ENCODE assay signal across 8 mouse cellular contexts in the genomic region with DNA sequence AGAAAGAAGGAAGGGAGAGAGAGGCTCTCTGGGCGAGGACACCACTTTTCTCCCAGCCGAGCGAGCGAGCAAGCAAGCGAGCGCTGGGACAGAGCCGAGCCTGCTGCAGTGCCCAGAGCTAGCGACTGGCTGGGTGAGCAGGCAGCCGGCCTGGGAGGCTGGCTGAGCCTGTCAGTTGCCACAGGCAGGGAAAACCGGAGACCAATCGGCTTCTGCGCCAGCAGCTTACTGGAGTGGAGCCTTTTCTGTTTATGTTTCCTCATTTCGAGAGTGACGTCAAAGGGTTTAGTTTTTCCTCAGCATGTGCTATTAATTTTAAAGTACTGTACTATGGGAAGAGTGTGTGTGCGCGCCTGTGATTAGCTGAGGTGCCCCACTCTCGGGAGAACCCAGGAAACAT. TPM values are rescaled to one million over a fixed set of nuclear protein-coding genes. Genes with fewer than 3 reads are reported as not detected.
DNase-seq lines count a peak whose midpoint lies in the region; ATAC-seq lines count a peak whose summit lies in the region.

Gene Pde7b, minus strand, starts transcription at position 173 of the 400 bp plus-strand sequence.

- peak within 1 kb of the TSS; percentile 31; the same call in 1 of the 2 replicates for H3K27ac ChIP-seq in embryonic facial prominence, embryonic 11.5 days (replicated peaks; ENCODE audit: low read depth, low read length)
- H3K27ac ChIP-seq in intestine, embryonic 15.5 days, result no peak within 1 kb of the TSS; the same call in 1 of the 2 replicates

- no peaks in the 10 kb centered on the region for H3K9me3 ChIP-seq in embryonic facial prominence, embryonic 11.5 days (replicated peaks; ENCODE audit: control insufficient read depth, low read length)
- no peaks in the 10 kb centered on the region for H3K9me3 ChIP-seq in intestine, embryonic 15.5 days
- H3K9me3 ChIP-seq in megakaryocyte, embryonic 14.5 days, result no peaks in the 10 kb centered on the region

- peak within 1 kb of the TSS; percentile 46 for H3K4me2 ChIP-seq in embryonic facial prominence, embryonic 11.5 days (ENCODE audit: low read depth, low read length)
- peak within 1 kb of the TSS; percentile 65 for H3K4me2 ChIP-seq in intestine, embryonic 15.5 days (replicated peaks)

- no peaks in the 10 kb centered on the region for H3K36me3 ChIP-seq in embryonic facial prominence, embryonic 11.5 days (replicated peaks; ENCODE audit: control insufficient read depth, insufficient read depth, low read depth, low read length)
- no peaks in the 10 kb centered on the region for H3K36me3 ChIP-seq in intestine, embryonic 15.5 days
- no peaks in the 10 kb centered on the region for H3K36me3 ChIP-seq in megakaryocyte, embryonic 14.5 days (replicated peaks; ENCODE audit: low read length)

- peak; percentile 95 for ATAC-seq in embryonic facial prominence, embryonic 11.5 days (replicated peaks; ENCODE audit: insufficient number of reproducible peaks, low FRiP score, low TSS enrichment, low read depth)
- peak; percentile 86 for ATAC-seq in intestine, embryonic 15.5 days

- H3K27me3 ChIP-seq in embryonic facial prominence, embryonic 11.5 days (ENCODE audit: control insufficient read depth, insufficient read depth, low read length), result no peaks in the 10 kb centered on the region
- H3K27me3 ChIP-seq in intestine, embryonic 15.5 days (replicated peaks), result no peaks in the 10 kb centered on the region
- H3K27me3 ChIP-seq in megakaryocyte, embryonic 14.5 days (replicated peaks), result no peaks in the 10 kb centered on the region

- no peaks in the 10 kb centered on the region for H3K4me1 ChIP-seq in embryonic facial prominence, embryonic 11.5 days (ENCODE audit: control insufficient read depth, insufficient read depth, low read length)
- H3K4me1 ChIP-seq in intestine, embryonic 15.5 days (replicated peaks), result peaks cover 10% of the 10 kb centered on the region; the same call in 1 of the 2 replicates
- peaks cover 66% of the 10 kb centered on the region for H3K4me1 ChIP-seq in megakaryocyte, embryonic 14.5 days

- peak within 1 kb of the TSS; percentile 32 for H3K4me3 ChIP-seq in embryonic facial prominence, embryonic 11.5 days (ENCODE audit: low read depth, low read length)
- H3K4me3 ChIP-seq in intestine, embryonic 15.5 days (replicated peaks), result peak within 1 kb of the TSS; percentile 33
- H3K4me3 ChIP-seq in megakaryocyte, embryonic 14.5 days (replicated peaks), result peak within 1 kb of the TSS; percentile 89

- intact Hi-C loops in left cerebral cortex, postnatal 10 days (cut with DNase I), result loop anchor here (10.0 kb wide), 1 partner anchor 130 kb away; no protein-coding TSS in a partner anchor

- peak; percentile 60 for DNase-seq in adrenal gland, adult 8-10 months
- peak; percentile 92 for DNase-seq in embryonic facial prominence, embryonic 11.5 days (ENCODE audit: low spot score)
- peak; percentile 49 to 83 for DNase-seq in gastrocnemius, postnatal 4 days (ENCODE audit: low spot score in 2 of 2)
- peak; percentile 71 to 88 for DNase-seq in left cerebral cortex, postnatal 10 days (ENCODE audit: extremely low spot score in 1 of 2, low spot score in 2 of 2)
- DNase-seq in right cerebral cortex, adult 18-20 months, result peak; percentile 88
- DNase-seq in urinary bladder, postnatal 25 days (ENCODE audit: low spot score), result peak; percentile 58

- peak within 1 kb of the TSS; percentile 48 for H3K9ac ChIP-seq in embryonic facial prominence, embryonic 11.5 days (replicated peaks; ENCODE audit: low read length)
- peak within 1 kb of the TSS; percentile 41 for H3K9ac ChIP-seq in intestine, embryonic 15.5 days

- WGBS in embryonic facial prominence, embryonic 11.5 days, result 3% methylated on average over 17 of the region's 17 CpGs
- WGBS in intestine, embryonic 15.5 days, result 7% methylated on average over 17 of the region's 17 CpGs

RNA-seq across cellular contexts. Expression of gene Pde7b, which starts in this region (rescaled TPM):
- total RNA-seq in adrenal gland, adult 8-10 months (2022), result 10 to 100 TPM; 13.5 to 14.8 (median 14.5) TPM
- 4.3 and 5.5 TPM in 2 replicates for polyA plus RNA-seq in embryonic facial prominence, embryonic 11.5 days (2014; fragmentation: Nextera tagmentation; extraction: Ambion mirVana)
- total RNA-seq in gastrocnemius, postnatal 4 days (2021), result 10 to 100 TPM; 28.6 to 29.3 TPM
- 2.9 and 3.2 TPM in 2 replicates for polyA plus RNA-seq in intestine, embryonic 15.5 days (2015; fragmentation: Nextera tagmentation; extraction: Ambion mirVana)
- 10 to 100 TPM; 16.0 to 21.6 TPM for total RNA-seq in left cerebral cortex, postnatal 10 days (2021)
- 0.51 and 0.68 TPM in 2 replicates for polyA plus RNA-seq in megakaryocyte, embryonic 14.5 days (2012; ENCODE audit: insufficient read depth, low replicate concordance)

Comparison
In these comparisons a context has a peak if more than half of its experiments do, and no peak if none do; other contexts are left out.
1. H3K4me3 ChIP-seq: peak in every context shown above with its lines; median percentile 89 in megakaryocyte, embryonic 14.5 days; 33 in intestine, embryonic 15.5 days; 32 in embryonic facial prominence, embryonic 11.5 days.